Mouse (Mus musculus): ENCODE measurements at regions not wholly inside any gene's neighbourhood (a gene's known extent, or its start where the extent isn't known, plus 50 kb on each side); places are given as distances from the start of the nearest gene placed in this dataset.
A peak's percentile ranks its signal among the peaks of the same experiment; 100 is the strongest.

DNA sequence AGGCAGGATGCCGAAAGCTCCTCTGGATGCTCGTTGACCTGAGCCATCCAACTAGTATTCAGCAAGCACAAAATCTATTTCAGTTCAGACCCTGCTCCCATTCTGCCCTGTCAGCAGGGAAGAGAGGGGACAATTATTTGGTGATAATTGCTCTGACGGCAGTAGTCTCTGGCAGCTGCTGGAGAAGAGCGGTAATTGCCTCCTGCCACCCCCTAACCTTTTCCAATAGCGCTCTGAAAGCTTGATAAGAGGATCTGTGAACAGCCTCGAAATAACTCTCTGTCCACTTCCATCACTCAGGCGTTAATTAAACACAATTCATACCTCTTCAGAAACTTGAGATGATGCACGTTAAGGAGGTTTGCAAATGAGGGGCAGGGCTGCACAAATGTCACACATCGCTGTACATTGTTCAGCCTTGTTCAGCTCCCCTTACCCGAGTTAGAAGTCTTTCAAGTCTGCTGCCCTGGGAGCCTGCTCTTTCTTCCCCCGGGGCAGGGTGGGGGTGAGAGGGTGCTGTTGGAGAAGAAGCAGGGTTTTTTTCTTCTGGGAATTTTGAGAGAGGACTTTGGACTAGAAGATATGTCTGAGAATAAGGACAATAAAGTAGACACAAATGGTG, 182.2 kb upstream of the Map3k1 start:
- no peak overlapping the region for H3K4me3 ChIP-seq (ENCODE audit: insufficient read depth, low read depth, low read length)
- H3K4me1 ChIP-seq (ENCODE audit: control insufficient read depth, insufficient read depth, insufficient read length, low read length), result no peaks in the 10 kb centered on the region
- H3K27ac ChIP-seq (replicated peaks; ENCODE audit: low read depth, low read length), result no peak overlapping the region

DNA sequence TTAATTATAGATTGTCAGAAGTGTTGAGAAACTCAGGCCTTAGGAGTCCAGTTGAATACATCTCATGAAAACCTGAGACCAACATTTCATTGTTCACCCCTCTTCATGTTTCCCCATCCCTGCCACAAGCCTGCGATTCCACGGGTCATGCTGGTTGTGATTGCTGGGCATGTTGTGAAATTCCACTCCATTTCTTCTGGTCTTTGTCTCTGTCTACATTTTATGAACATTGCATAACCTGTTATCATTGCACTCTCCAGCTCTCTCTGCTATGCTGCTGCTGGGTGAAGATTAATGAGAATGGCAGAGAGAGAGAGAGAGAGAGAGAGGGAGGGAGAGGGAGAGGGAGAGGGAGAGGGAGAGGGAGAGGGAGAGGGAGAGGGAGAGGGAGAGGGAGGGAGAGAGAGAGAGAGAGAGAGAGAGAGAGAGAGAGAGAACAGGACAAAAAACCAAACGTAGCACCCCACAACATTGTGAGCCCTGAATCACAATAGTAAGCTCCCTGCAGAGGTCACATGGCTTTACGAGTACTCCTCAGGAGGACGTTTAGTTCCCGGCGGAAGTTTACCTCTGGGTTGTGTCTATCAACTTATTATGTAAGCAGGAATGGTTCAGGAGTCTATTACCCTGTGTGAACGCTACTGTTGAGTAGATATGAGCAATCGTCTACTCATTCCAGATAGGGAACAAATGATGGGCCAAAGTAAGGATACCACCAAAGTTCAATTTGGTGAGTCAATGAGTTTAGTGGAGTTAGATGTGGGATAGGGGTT, 183.5 kb upstream of the Map3k1 start:
- no peak overlapping the region for H3K27ac ChIP-seq (replicated peaks; ENCODE audit: low read depth, low read length)
- no peak overlapping the region for H3K4me3 ChIP-seq (ENCODE audit: insufficient read depth, low read depth, low read length)

GRCm38 (mm10) chr13:111994862-111995490, 186.2 kb upstream of the Map3k1 start:
- no peak overlapping the region for H3K4me3 ChIP-seq (ENCODE audit: insufficient read depth, low read depth, low read length)
- H3K27ac ChIP-seq (replicated peaks; ENCODE audit: low read depth, low read length), result no peak overlapping the region
- no peaks in the 10 kb centered on the region for H3K4me1 ChIP-seq (ENCODE audit: control insufficient read depth, insufficient read depth, insufficient read length, low read length)

More for the DNA sequence above, 183.5 kb upstream of the Map3k1 start:
- no peaks in the 10 kb centered on the region for H3K4me1 ChIP-seq (ENCODE audit: control insufficient read depth, insufficient read depth, insufficient read length, low read length)

DNA sequence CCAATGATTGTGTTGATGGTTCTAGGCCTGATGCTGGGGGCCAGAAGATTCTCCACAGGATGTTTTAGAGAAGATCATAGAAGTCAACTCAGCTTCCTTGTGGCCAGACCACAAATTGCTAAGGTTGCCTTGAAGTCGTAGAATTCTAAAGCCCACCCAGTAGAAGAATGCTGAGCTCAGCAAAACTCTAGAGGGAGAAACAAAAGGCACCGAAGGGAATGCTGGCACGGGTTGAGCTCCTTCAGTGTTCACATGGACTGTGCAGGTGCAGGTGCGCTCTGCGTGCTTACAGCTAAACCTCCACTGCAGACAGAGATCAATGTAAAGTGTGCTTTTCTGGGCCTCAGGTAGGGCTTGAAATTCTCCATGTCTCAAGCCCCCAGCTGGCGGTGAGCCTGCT, 186.9 kb upstream of the Map3k1 start:
- Histone ChIP-seq H3K4me1 (ENCODE audit: control insufficient read depth, insufficient read depth, insufficient read length, low read length) (peaks cover 3% of the 10 kb centered on the region; the same call in 1 of the 2 replicates), H3K4me3 (ENCODE audit: insufficient read depth, low read depth, low read length) (no peak overlapping the region), H3K27ac (replicated peaks; ENCODE audit: low read depth, low read length) (no peak overlapping the region)

DNA sequence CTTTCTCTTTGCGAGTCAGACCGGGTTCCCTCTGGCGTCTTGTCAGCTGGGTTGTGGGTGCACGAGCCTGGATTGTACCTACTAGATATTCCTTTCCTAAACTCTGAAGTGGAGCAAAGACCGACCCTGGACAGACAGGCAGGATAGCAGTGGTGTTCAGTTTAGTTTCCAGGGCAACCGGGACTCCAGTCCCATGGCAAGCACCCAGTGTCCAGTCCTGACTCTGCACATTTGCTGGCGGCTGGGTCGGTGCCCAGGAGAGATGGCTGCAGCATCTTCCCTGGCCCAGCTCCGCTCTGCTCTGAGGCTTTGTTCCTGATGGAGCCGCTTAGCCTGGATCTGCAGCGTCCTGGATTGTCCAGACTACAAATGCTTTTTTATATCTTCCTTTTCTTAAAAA, 188.1 kb upstream of the Map3k1 start:
- H3K4me3 ChIP-seq (ENCODE audit: insufficient read depth, low read depth, low read length), result no peak overlapping the region
- H3K27ac ChIP-seq (replicated peaks; ENCODE audit: low read depth, low read length), result no peak overlapping the region
- peaks cover 15% of the 10 kb centered on the region for H3K4me1 ChIP-seq (ENCODE audit: control insufficient read depth, insufficient read depth, insufficient read length, low read length)

GRCm38 (mm10) chr13:111997980-111998945, 189.5 kb upstream of the Map3k1 start:
- Histone ChIP-seq H3K4me1 (ENCODE audit: control insufficient read depth, insufficient read depth, insufficient read length, low read length) (peaks cover 23% of the 10 kb centered on the region), H3K4me3 (ENCODE audit: insufficient read depth, low read depth, low read length) (no peak overlapping the region), H3K27ac (replicated peaks; ENCODE audit: low read depth, low read length) (no peak overlapping the region)

DNA sequence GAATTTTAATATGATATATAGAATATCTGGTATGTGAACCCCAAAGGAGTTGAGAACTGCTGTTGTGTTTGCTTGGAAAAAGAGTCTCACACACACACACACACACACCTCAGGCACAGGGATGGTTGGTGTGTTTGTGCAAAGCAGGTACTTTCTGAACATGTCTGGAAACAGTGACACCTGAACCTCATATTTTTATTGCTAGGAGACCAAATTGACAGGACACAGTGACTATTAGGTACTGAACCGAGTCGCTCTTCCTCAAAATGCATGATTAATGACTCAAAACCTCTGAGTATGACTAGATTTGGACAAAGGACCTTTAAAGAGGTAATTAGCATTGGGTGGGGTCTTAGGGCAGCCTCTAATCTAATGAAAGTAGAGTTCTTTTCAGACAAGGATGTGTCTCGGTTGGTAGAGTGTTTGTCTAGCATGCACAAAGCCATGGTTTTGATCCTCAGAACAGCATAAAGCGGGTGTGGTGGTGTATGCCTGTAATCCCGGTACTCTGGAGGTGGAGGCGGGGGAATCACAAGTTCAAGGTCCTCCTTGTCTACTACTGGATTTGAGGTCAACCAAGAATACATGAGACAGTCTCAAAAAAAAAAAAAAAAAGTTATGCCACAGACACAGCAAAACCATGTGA, 191.0 kb upstream of the Map3k1 start:
- Histone ChIP-seq H3K27ac (replicated peaks; ENCODE audit: low read depth, low read length) (no peak overlapping the region), H3K4me3 (ENCODE audit: insufficient read depth, low read depth, low read length) (no peak overlapping the region), H3K4me1 (ENCODE audit: control insufficient read depth, insufficient read depth, insufficient read length, low read length) (peaks cover 34% of the 10 kb centered on the region)

DNA sequence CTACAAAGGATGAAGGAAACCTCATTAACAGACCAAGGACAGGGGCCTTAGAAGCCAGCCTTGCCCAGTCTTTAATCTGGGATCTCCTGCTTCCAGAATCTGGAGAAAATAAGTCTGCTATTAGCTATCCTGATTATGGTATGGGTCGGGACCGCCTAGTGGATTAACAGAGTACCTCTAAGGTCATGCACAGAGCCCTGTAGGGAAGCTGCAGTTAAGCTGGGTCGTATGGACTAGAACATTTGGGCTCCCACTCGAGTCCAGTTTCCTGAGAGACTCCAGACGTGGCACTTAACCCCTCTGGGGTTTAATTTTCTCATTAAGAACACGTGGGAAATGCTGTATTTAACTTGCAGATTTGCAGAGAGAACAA, 191.5 kb upstream of the Map3k1 start:
- no peak overlapping the region for H3K27ac ChIP-seq (replicated peaks; ENCODE audit: low read depth, low read length)
- no peak overlapping the region for H3K4me3 ChIP-seq (ENCODE audit: insufficient read depth, low read depth, low read length)
- H3K4me1 ChIP-seq (ENCODE audit: control insufficient read depth, insufficient read depth, insufficient read length, low read length), result peaks cover 34% of the 10 kb centered on the region

DNA sequence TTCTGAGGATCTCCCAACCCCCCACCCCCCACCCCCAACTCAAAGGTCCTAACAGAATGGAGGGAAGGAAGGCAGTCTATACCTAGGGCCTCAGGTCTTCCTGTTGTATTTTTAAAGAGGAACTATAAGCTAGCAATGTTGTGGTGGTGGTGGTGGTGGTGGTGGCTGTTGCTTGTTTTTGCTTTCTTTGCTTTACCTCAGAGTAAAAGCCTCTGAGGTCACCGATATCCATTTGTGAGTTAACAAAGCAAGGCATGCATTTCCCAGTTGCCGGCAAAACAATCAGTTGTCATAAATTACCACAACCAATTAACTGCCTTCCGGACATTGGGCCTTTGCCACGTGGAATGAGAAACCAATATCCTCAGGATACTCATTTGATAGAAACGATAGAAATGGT, 191.9 kb upstream of the Map3k1 start:
- Histone ChIP-seq H3K27ac (replicated peaks; ENCODE audit: low read depth, low read length) (peak overlapping the region; percentile 73), H3K4me1 (ENCODE audit: control insufficient read depth, insufficient read depth, insufficient read length, low read length) (peaks cover 34% of the 10 kb centered on the region), H3K4me3 (ENCODE audit: insufficient read depth, low read depth, low read length) (no peak overlapping the region)

GRCm38 (mm10) chr13:112001155-112002025, 192.6 kb upstream of the Map3k1 start:
- H3K27ac ChIP-seq (replicated peaks; ENCODE audit: low read depth, low read length), result peak overlapping the region; percentile 73
- no peak overlapping the region for H3K4me3 ChIP-seq (ENCODE audit: insufficient read depth, low read depth, low read length)
- H3K4me1 ChIP-seq (ENCODE audit: control insufficient read depth, insufficient read depth, insufficient read length, low read length), result peaks cover 36% of the 10 kb centered on the region

- H3K4me1 ChIP-seq (ENCODE audit: control insufficient read depth, insufficient read depth, insufficient read length, low read length), result peaks cover 40% of the 10 kb centered on the region
- H3K27ac ChIP-seq (replicated peaks; ENCODE audit: low read depth, low read length), result peak overlapping the region; percentile 83
- no peak overlapping the region for H3K4me3 ChIP-seq (ENCODE audit: insufficient read depth, low read depth, low read length)
These were observed 194.0 kb upstream of the Map3k1 start for GRCm38 (mm10) chr13:112002661-112003347.

DNA sequence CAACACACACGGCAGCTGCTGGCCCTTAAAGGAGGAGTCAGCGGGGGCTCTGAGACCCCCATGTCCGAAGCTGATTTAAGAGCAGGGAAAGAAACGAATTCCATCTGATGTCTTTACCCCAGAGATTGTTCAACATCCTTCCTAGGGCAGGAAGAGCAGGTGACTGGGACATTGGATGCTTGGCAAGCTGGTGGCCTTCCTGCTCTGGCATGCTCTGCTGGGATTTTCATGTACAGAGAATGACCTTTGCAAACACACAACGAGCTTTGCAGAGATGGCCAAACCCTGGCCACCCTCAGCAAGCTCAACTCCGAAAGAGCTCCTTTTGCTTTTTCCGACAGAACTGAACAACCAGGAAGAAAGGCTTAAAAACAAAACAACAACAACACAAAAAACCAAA, 194.7 kb upstream of the Map3k1 start:
- peak overlapping the region; percentile 83 for H3K27ac ChIP-seq (replicated peaks; ENCODE audit: low read depth, low read length)
- H3K4me3 ChIP-seq (ENCODE audit: insufficient read depth, low read depth, low read length), result no peak overlapping the region
- peaks cover 40% of the 10 kb centered on the region for H3K4me1 ChIP-seq (ENCODE audit: control insufficient read depth, insufficient read depth, insufficient read length, low read length)

DNA sequence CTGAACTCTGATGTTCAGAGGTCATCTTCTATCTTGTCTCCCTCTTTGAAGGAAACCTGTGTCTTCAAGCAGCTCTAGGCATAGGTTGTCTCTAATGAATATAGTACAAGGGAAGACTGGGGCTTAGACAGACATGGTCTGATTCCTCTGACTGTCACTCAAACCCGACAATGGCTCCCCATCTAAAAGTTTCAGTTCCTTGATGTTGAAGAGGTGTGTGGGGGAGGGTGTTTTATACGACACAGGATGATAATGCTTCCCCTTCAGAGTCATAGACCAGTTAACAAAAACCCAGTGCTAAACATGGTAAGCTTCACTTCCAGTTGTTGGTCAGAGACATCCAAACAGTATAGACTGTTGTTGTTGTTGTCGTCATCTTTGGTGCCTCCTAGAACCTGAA, 195.3 kb upstream of the Map3k1 start:
- Histone ChIP-seq H3K4me3 (ENCODE audit: insufficient read depth, low read depth, low read length) (no peak overlapping the region), H3K27ac (replicated peaks; ENCODE audit: low read depth, low read length) (peak overlapping the region; percentile 59), H3K4me1 (ENCODE audit: control insufficient read depth, insufficient read depth, insufficient read length, low read length) (peaks cover 40% of the 10 kb centered on the region)

Data from brown adipose tissue, adult 24 weeks (tissue).